Mouse (Mus musculus) liver, adult 2 months (tissue): ENCODE measurements around the gene Acap1.

Experiments
- CTCF ChIP-seq: fragments of 200-500 bp; IDR thresholded peaks from 2 replicates; pipeline ENCODE4 v1.5.1; 2011; ENCODE audit warnings: low read depth, low read length, control low read depth
- POLR2A ChIP-seq: fragments of 200-500 bp; IDR thresholded peaks from 2 replicates; pipeline ENCODE4 v1.6.1; 2011; ENCODE audit warnings: low read length, control low read depth; ENCODE audit not compliant: insufficient read depth; ENCODE audit errors: extremely low read depth

DNA sequence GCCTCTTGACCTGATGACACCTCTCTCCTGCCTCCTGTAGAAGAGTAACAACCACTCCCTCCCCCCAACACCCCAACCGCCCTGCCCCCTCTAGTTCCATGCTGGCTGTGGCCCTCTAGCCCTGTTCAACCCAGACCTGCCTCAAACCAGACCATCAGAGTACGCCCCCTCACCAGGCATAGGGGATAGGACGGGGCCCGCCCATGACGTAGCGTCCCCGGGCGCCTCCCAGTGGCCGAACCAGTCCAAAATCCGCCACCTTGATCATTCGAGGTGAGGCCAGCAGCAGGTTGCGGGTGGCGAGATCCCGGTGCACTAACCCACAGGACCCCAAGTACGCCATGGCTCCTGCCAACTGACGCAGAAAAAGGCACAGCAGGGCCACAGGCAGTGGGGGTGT lies 40.0 kb downstream of the Acap1 start:
- TF ChIP-seq CTCF (peak; percentile 51), POLR2A (no peak)
